Mouse (Mus musculus) forebrain, embryonic 16.5 days (tissue): ENCODE data around the gene Zfhx3. TPM values are rescaled to one million over a fixed set of nuclear protein-coding genes. Genes with fewer than 3 reads are reported as not detected.

Experiments
- ATAC-seq: fragments of 200-750 bp; cut with Nextera tagmentation; 2 replicates; pipeline ENCODE4 v1.8.0; 2017; ENCODE audit warnings: mild to moderate bottlenecking, moderate library complexity
- H3K27ac ChIP-seq: fragments of 300-500 bp; sonication (generic); 2 replicates; pipeline ENCODE4 v1.5.1; 2014; ENCODE audit warnings: low read length, control low read depth
- H3K27me3 ChIP-seq: fragments of 300-500 bp; sonication (generic); replicated peaks from 2 replicates; pipeline ENCODE4 v1.6.1; 2014; ENCODE audit warnings: low read length; ENCODE audit not compliant: control insufficient read depth, insufficient read depth
- H3K36me3 ChIP-seq: fragments of 300-500 bp; sonication (generic); 2 replicates; pipeline ENCODE4 v1.6.1; 2014; ENCODE audit not compliant: control insufficient read depth, insufficient read depth
- H3K4me1 ChIP-seq: fragments of 300-500 bp; sonication (generic); replicated peaks from 2 replicates; pipeline ENCODE4 v1.6.1; 2014; ENCODE audit warnings: low read length; ENCODE audit not compliant: control insufficient read depth, insufficient read depth
- H3K4me2 ChIP-seq: fragments of 300-500 bp; sonication (generic); 2 replicates; pipeline ENCODE4 v1.6.1; 2014; ENCODE audit warnings: mild to moderate bottlenecking, low read length, control low read depth
- H3K4me3 ChIP-seq: fragments of 300-500 bp; sonication (generic); replicated peaks from 2 replicates; pipeline ENCODE4 v1.5.1; 2014; ENCODE audit warnings: mild to moderate bottlenecking, low read length, control low read depth
- H3K9ac ChIP-seq: fragments of 300-500 bp; sonication (generic); replicated peaks from 2 replicates; pipeline ENCODE4 v1.6.1; 2014; ENCODE audit warnings: low read depth, low read length, control low read depth
- H3K9me3 ChIP-seq: fragments of 300-500 bp; sonication (generic); 2 replicates; pipeline ENCODE4 v1.6.1; 2016; ENCODE audit warnings: low read length; ENCODE audit not compliant: control insufficient read depth
- WGBS: fragments of 180-500 bp; shearing (Covaris S2); extraction: QIAGEN DNeasy Blood & Tissue Kit; methylation state at CpG from one replicate; pipeline ENCODE4 v1.1.7; 2014; 5-methylcytosine and 5-hydroxymethylcytosine counted together
- polyA plus RNA-seq: library from polyadenylated mRNA; unstranded; fragments of >200 nt; fragmentation: Nextera tagmentation; extraction: Ambion mirVana; gene quantifications from 2 replicates; pipeline ENCODE4 v1.2.1, GENCODE M21; 2015

The Zfhx3 gene
- polyA plus RNA-seq, 1 experiment from 2014 or later: 14.6 TPM

GRCm38 (mm10) chr8:108026557-108027440 lies 84.4 kb downstream of the Zfhx3 start:
- Histone ChIP-seq H3K9ac (no peak overlapping the region), H3K27ac (no peak overlapping the region), H3K36me3 (no peaks in the 10 kb centered on the region), H3K9me3 (no peaks in the 10 kb centered on the region), H3K4me1 (no peaks in the 10 kb centered on the region; the same call in 1 of the 2 replicates), H3K4me2 (no peak overlapping the region), H3K4me3 (no peak overlapping the region), H3K27me3 (no peaks in the 10 kb centered on the region)
- no peak for ATAC-seq
- 81% methylated on average over 11 of the region's 11 CpGs for WGBS

- Histone ChIP-seq H3K4me2 (0 out of 2 replicates have a peak overlapping the region, but pooled peaks have one; percentile 7), H3K9ac (no peak overlapping the region), H3K27me3 (no peaks in the 10 kb centered on the region), H3K4me1 (no peaks in the 10 kb centered on the region; the same call in 1 of the 2 replicates), H3K27ac (no peak overlapping the region), H3K36me3 (no peaks in the 10 kb centered on the region), H3K4me3 (no peak overlapping the region), H3K9me3 (no peaks in the 10 kb centered on the region)
- WGBS: 69% methylated on average over 20 of the region's 20 CpGs
- ATAC-seq: no peak
Measured at GRCm38 (mm10) chr8:108027561-108028025, 85.1 kb downstream of the Zfhx3 start.

- ATAC-seq: no peak
- WGBS: 49% methylated on average over 8 of the region's 8 CpGs
- Histone ChIP-seq H3K9me3 (no peaks in the 10 kb centered on the region), H3K4me3 (no peak overlapping the region), H3K4me1 (no peaks in the 10 kb centered on the region; the same call in 1 of the 2 replicates), H3K4me2 (no peak overlapping the region), H3K36me3 (no peaks in the 10 kb centered on the region), H3K27ac (no peak overlapping the region), H3K27me3 (no peaks in the 10 kb centered on the region), H3K9ac (no peak overlapping the region)
Measured at GRCm38 (mm10) chr8:108028440-108028839, 86.0 kb downstream of the Zfhx3 start.

- WGBS: 89% methylated on average over 3 of the region's 3 CpGs
- no peak overlapping the region for H3K4me3 ChIP-seq
- H3K9me3 ChIP-seq: no peaks in the 10 kb centered on the region
- no peak overlapping the region for H3K9ac ChIP-seq
- no peaks in the 10 kb centered on the region; the same call in 1 of the 2 replicates for H3K4me1 ChIP-seq
- no peak overlapping the region for H3K27ac ChIP-seq
- H3K36me3 ChIP-seq: no peaks in the 10 kb centered on the region
- no peaks in the 10 kb centered on the region for H3K27me3 ChIP-seq
- no peak overlapping the region for H3K4me2 ChIP-seq
- no peak for ATAC-seq
Measured at GRCm38 (mm10) chr8:108031159-108031558, 88.7 kb downstream of the Zfhx3 start.

- no peaks in the 10 kb centered on the region for H3K36me3 ChIP-seq
- H3K27ac ChIP-seq: no peak overlapping the region
- no peak for ATAC-seq
- no peak overlapping the region for H3K4me2 ChIP-seq
- no peak overlapping the region for H3K4me3 ChIP-seq
- no peaks in the 10 kb centered on the region for H3K4me1 ChIP-seq
- WGBS: 87% methylated on average over 3 of the region's 3 CpGs
- no peaks in the 10 kb centered on the region for H3K27me3 ChIP-seq
- H3K9me3 ChIP-seq: no peaks in the 10 kb centered on the region
- no peak overlapping the region for H3K9ac ChIP-seq
Measured at GRCm38 (mm10) chr8:108034070-108034469, 91.6 kb downstream of the Zfhx3 start.

- no peak for ATAC-seq
- H3K36me3 ChIP-seq: no peaks in the 10 kb centered on the region
- H3K27me3 ChIP-seq: no peaks in the 10 kb centered on the region
- H3K9me3 ChIP-seq: no peaks in the 10 kb centered on the region
- H3K9ac ChIP-seq: no peak overlapping the region
- WGBS: 81% methylated on average over 6 of the region's 6 CpGs
- H3K27ac ChIP-seq: no peak overlapping the region
- H3K4me1 ChIP-seq: no peaks in the 10 kb centered on the region
- H3K4me3 ChIP-seq: no peak overlapping the region
- H3K4me2 ChIP-seq: no peak overlapping the region
Measured at GRCm38 (mm10) chr8:108034726-108035125, 92.3 kb downstream of the Zfhx3 start.

- no peaks in the 10 kb centered on the region for H3K36me3 ChIP-seq
- no peak overlapping the region for H3K9ac ChIP-seq
- no peaks in the 10 kb centered on the region for H3K4me1 ChIP-seq
- WGBS: 90% methylated on average over 4 of the region's 4 CpGs
- no peaks in the 10 kb centered on the region for H3K27me3 ChIP-seq
- H3K4me3 ChIP-seq: no peak overlapping the region
- no peak overlapping the region for H3K4me2 ChIP-seq
- H3K9me3 ChIP-seq: no peaks in the 10 kb centered on the region
- ATAC-seq: no peak
- no peak overlapping the region for H3K27ac ChIP-seq
Measured at GRCm38 (mm10) chr8:108043618-108044017, 101.2 kb downstream of the Zfhx3 start.

- Histone ChIP-seq H3K27ac (no peak overlapping the region), H3K27me3 (no peaks in the 10 kb centered on the region), H3K9ac (no peak overlapping the region), H3K4me1 (no peaks in the 10 kb centered on the region), H3K36me3 (no peaks in the 10 kb centered on the region), H3K4me3 (no peak overlapping the region), H3K9me3 (no peaks in the 10 kb centered on the region), H3K4me2 (no peak overlapping the region)
- 84% methylated on average over 3 of the region's 3 CpGs for WGBS
- ATAC-seq: no peak
Measured at GRCm38 (mm10) chr8:108044185-108044584, 101.7 kb downstream of the Zfhx3 start.

- H3K4me2 ChIP-seq: no peak overlapping the region
- ATAC-seq: no peak
- H3K4me1 ChIP-seq: no peaks in the 10 kb centered on the region
- H3K27ac ChIP-seq: no peak overlapping the region
- 0 out of 2 replicates have a peak, but pooled peaks cover 2% of the 10 kb centered on the region for H3K9me3 ChIP-seq
- no peaks in the 10 kb centered on the region for H3K36me3 ChIP-seq
- WGBS: 44% methylated on average over 5 of the region's 5 CpGs
- H3K9ac ChIP-seq: no peak overlapping the region
- H3K4me3 ChIP-seq: no peak overlapping the region
- no peaks in the 10 kb centered on the region for H3K27me3 ChIP-seq
Measured at GRCm38 (mm10) chr8:108056241-108056640, 113.8 kb downstream of the Zfhx3 start.
